Mouse (Mus musculus) urinary bladder, adult 18-20 months (tissue): ENCODE measurements around the gene Mbd4.
"Not testable (repeated sequence)": the region's sequence is repeated elsewhere in the genome, so short reads cannot be mapped to it uniquely, and the experiment has no call there.

Experiments
- DNase-seq, 2 experiments: peaks; one replicate each; pipeline ENCODE4 v3.0.0; 2022; ENCODE audit warnings: low spot score in 2 of 2, mixed read lengths in 2 of 2

Mbd4 gene

DNA sequence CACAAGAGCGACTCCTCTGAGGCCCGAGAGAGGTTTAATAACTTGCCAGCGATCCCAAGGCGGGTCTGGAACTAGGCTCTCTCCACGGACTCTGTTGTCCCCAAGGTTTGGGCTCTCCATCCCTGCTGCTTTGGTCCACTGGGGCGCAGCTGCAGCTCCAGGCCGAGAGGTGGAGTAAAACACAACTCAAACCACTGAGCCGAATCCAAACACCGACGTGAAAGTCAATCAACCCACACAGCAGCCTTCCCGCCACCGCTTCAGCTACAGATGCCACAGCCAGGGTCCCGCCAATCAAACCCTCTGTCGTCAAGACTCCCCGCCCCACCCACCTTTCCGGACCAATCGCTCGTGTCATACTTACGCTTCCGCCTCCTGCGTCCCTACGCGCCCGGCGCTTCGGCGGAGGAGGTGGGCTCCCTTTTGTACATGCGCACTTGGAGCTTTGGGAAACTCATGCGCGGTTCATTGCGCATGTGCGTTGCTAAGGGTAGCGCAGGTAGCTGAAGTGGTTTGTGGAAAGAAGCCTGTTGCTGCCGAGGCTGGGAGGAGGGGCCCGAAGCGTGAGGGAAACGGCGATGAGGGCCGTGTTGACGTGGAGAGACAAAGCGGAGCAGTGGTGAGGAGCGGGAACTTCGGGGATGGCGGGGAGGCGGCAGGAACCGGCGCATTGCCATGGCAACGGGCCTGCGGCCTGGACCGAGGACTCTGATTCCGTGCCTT, at the start of gene Mbd4, which contains the start of gene Ift122:
Mbd4 (minus strand) TSS at position 281 of the 723 bp plus-strand sequence.
Ift122 (plus strand) TSS at position 380 of the 723 bp plus-strand sequence.
- DNase-seq = peak; percentile 87 to 98

DNA sequence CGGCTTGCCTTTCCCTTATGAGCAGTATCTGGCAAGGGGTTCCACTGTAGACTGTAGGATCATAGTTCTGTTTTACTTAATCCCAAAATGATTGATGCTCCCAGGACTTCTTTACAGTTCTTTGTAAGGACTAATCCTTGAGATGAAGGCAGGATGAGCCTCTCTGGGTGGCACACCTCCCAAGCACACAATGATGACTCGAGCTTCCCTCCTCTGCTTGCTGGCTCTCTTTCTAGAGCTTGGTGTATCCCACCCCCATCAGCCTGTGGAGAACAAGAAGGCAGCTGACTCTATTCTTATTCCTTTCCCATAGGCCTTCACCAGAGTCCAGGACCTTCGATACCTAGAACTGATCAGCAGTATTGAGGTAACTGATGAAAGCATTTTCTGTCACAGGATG, 49.4 kb upstream of the Mbd4 start:
- DNase-seq = no peak

- DNase-seq = no peak
These were observed 48.3 kb upstream of the Mbd4 start for GRCm38 (mm10) chr6:115901489-115901931.

DNA sequence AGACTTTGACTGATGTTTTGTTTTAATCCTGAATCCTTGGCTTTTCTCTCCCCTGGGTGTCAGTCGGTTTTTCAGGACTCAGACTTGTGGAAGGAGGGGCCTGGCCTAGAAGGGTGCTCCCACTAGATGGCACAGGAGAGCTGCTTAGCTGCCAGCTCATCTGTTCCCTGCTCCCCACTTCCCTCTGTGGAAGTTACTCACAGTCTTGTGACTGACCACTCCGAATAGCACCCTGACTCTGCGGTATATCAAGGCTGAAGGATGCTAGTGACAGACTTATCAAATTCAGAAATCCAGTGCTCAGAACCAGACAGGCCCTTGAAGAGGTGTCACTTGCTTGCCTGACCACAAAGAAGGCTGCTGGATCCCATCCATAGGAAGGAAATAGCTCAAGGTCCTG, 47.9 kb upstream of the Mbd4 start:
- DNase-seq = peak; percentile 46 to 59

- DNase-seq = no peak
These were observed 44.9 kb upstream of the Mbd4 start for GRCm38 (mm10) chr6:115897926-115898520.

- DNase-seq = peak in 1 of 2 experiments; percentile 39
These were observed 43.9 kb upstream of the Mbd4 start for GRCm38 (mm10) chr6:115897117-115897516.

- DNase-seq = no peak
These were observed 43.2 kb upstream of the Mbd4 start for GRCm38 (mm10) chr6:115896346-115896745.

DNA sequence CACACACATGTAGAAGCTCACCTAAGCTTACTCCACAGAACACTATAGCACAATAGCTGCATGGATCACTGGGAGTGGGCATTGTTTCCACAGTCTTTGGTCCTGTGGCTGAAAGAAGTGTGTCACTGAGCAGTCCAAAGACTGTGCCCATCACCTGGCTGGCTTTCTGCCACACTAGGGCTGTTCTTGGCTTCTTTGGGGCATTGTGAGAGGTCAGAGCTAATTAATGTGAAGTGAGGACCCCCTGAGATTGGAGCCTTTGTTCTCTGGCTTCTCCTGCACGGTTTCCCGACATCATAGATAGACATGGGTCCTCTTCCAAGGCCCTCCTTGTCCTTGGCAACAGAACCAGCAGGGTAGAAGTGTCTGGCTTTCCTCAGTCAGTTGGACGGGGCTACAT, 39.2 kb upstream of the Mbd4 start:
- DNase-seq = no peak

DNA sequence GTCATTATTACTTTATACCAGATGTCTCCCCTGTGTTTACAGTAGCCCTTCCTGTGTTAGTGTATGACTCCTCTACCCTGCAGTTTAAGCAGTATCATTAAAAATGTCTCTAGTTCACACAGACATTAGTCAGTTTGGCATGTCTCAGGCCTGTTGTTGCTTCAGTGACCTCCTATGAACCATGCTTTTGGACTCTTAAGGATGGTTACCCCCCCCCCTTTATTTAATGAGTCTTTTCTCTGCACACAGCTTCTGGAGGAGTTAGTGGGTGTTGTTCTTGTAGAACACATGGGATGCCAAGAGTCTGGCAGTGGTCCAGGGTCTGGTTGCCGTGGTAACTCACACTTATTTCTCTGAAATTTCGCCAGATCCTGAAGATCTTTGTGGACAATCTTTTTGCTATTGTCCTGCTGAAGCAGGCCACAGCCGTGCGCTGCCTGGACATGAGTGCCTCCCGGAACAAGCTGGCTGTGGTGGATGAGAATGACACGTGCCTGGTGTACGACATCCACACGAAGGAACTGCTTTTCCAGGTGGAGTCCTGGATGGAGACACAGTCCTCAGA, 38.4 kb upstream of the Mbd4 start:
- DNase-seq = no peak

DNA sequence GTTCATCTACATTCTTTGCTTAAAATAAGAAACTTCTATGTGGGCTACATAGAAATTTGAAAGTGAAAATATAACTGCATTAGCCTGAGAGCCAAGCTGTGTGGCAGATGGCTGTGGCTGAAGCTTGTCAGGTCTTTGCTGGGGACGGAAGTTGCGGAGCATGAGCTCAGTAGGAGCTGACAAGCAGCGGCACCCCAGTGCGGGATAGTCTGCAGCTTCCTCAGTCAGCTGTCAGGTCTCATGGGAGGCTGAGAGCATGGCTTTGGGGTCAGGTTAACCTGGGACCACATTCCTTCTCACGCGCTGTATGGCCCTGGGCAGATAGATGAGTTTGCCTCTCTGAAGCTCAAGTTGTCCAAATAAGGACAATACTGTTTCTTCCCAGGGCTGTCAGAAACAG, 37.9 kb upstream of the Mbd4 start:
- no peak for DNase-seq

GRCm38 (mm10) chr6:115890601-115891000, 37.4 kb upstream of the Mbd4 start:
- no peak for DNase-seq

GRCm38 (mm10) chr6:115888296-115888695, 35.1 kb upstream of the Mbd4 start:
- DNase-seq = no peak

GRCm38 (mm10) chr6:115886894-115887293, 33.7 kb upstream of the Mbd4 start:
- no peak for DNase-seq

GRCm38 (mm10) chr6:115884018-115884417, 30.8 kb upstream of the Mbd4 start:
- DNase-seq = no peak

GRCm38 (mm10) chr6:115880751-115881150, 27.6 kb upstream of the Mbd4 start:
- DNase-seq = no peak

GRCm38 (mm10) chr6:115879736-115880135, 26.6 kb upstream of the Mbd4 start:
- no peak for DNase-seq

GRCm38 (mm10) chr6:115878694-115879093, 25.5 kb upstream of the Mbd4 start:
- DNase-seq = no peak

GRCm38 (mm10) chr6:115877239-115877638, 24.1 kb upstream of the Mbd4 start:
- no peak for DNase-seq

- not testable (repeated sequence) for DNase-seq
These were observed 18.1 kb upstream of the Mbd4 start for GRCm38 (mm10) chr6:115871318-115871717.

DNA sequence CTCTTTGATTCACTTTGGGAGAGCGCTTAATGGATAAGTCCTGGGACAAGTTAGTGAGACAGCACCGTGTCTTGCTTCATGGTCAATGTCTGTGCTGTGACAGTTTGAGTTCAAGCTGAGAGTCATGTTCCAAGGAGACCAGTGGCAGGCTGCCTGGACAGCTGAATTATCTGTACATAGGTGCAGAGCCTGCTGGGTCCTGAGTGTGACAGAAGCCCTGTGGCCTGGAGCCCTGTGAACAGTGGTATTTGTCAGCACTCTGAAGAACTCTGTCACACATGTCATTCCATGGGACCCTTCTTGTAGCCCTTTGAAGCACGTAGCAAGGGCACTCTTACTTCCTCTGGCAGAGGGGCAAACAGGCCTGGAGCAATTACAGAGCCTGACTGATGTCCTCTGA, 14.0 kb upstream of the Mbd4 start:
- DNase-seq = not testable (repeated sequence)

DNA sequence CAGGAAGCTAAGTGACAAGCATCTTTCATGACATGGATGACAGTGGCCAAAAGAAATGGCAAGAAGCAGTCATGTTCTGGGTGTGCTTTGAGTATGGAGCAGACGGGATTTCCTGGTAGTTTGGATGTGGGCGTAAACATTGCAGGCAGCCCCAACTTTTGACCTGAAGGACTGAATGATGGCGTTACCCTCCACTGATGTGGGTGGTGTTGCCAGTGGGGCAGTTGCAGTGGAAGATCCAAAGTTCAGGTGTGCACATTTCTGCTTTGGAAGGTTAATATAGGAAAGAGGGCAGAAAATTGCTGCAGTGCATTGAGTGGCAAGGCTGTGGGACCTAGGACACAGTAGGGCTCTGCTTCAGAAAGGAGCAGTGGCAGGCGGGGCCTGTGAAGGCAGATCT, 12.1 kb upstream of the Mbd4 start:
- no peak for DNase-seq

GRCm38 (mm10) chr6:115863340-115863841, 10.2 kb upstream of the Mbd4 start:
- no peak for DNase-seq
